Mouse (Mus musculus) inflammation-experienced regulatory T-cells, adult 16 weeks (primary cell): Measurements from ENCODE around the gene Olfr774. TPM values are rescaled to one million over a fixed set of nuclear protein-coding genes. Genes with fewer than 3 reads are reported as not detected.

ENCODE experiments used
- polyA plus RNA-seq: library from polyadenylated mRNA; unstranded; fragments of 100-300 nt; shearing (Covaris generic); gene quantifications from one replicate; pipeline ENCODE4 v1.2.1, GENCODE M21; 2017

Olfr774 gene
- not detected for polyA plus RNA-seq

GRCm38 (mm10) chr10:129235904-129236303 is at the start of gene Olfr774:
Gene Olfr774 (plus strand): TSS chr10:129236204.

GRCm38 (mm10) chr10:129187319-129187718 is 48.7 kb upstream of the Olfr774 start, which contains the start of gene Olfr773:
Gene Olfr773 (minus strand): TSS chr10:129187419.

GRCm38 (mm10) chr10:129248112-129248511 is 12.1 kb downstream of the Olfr774 start, which contains the start of gene Olfr775:
Gene Olfr775 (plus strand): TSS chr10:129248412.

GRCm38 (mm10) chr10:129258827-129259226 is 22.8 kb downstream of the Olfr774 start, which contains the start of gene Olfr776:
Gene Olfr776 (plus strand): TSS chr10:129259127.

GRCm38 (mm10) chr10:129271081-129271535 is 35.1 kb downstream of the Olfr774 start, which contains the start of gene Olfr777:
Gene Olfr777 (minus strand): TSS chr10:129271485.

Other genes with a start within 250 kb of the Olfr774 start
- gene Olfr9, start 246.8 kb upstream of the Olfr774 start, polyA plus RNA-seq, result not detected
- gene Olfr763, start 225.4 kb upstream of the Olfr774 start, polyA plus RNA-seq, result not detected
- not detected for gene Olfr764-ps1, start 196.3 kb upstream of the Olfr774 start, polyA plus RNA-seq
- not detected for gene Olfr765, start 186.2 kb upstream of the Olfr774 start, polyA plus RNA-seq
- gene Olfr766-ps1, start 167.2 kb upstream of the Olfr774 start, polyA plus RNA-seq, result not detected
- not detected for gene Olfr767, start 153.3 kb upstream of the Olfr774 start, polyA plus RNA-seq
- not detected for gene Olfr768, start 136.8 kb upstream of the Olfr774 start, polyA plus RNA-seq
- gene Olfr769, start 118.3 kb upstream of the Olfr774 start, polyA plus RNA-seq, result not detected
- gene Olfr770, start 97.2 kb upstream of the Olfr774 start, polyA plus RNA-seq, result not detected
- gene Olfr771, start 71.5 kb upstream of the Olfr774 start, polyA plus RNA-seq, result not detected
- not detected for gene Olfr772, start 58.3 kb upstream of the Olfr774 start, polyA plus RNA-seq
- not detected for gene Olfr773, start 48.8 kb upstream of the Olfr774 start, polyA plus RNA-seq
- gene Olfr775, start 12.2 kb downstream of the Olfr774 start, polyA plus RNA-seq, result not detected
- not detected for gene Olfr776, start 22.9 kb downstream of the Olfr774 start, polyA plus RNA-seq
- gene Olfr777, start 35.3 kb downstream of the Olfr774 start, polyA plus RNA-seq, result not detected
- gene Olfr780, start 81.9 kb downstream of the Olfr774 start, polyA plus RNA-seq, result not detected
- gene Olfr781, start 92.7 kb downstream of the Olfr774 start, polyA plus RNA-seq, result not detected
- gene Olfr782, start 112.6 kb downstream of the Olfr774 start, polyA plus RNA-seq, result not detected
- gene Olfr784, start 147.9 kb downstream of the Olfr774 start, polyA plus RNA-seq, result not detected
- gene Olfr785, start 169.2 kb downstream of the Olfr774 start, polyA plus RNA-seq, result not detected
- not detected for gene Olfr786, start 191.1 kb downstream of the Olfr774 start, polyA plus RNA-seq
- 0.07 TPM for gene Olfr787, start 225.7 kb downstream of the Olfr774 start, polyA plus RNA-seq
- not detected for gene Olfr788, start 234.8 kb downstream of the Olfr774 start, polyA plus RNA-seq
- not detected for gene Olfr789, start 248.5 kb downstream of the Olfr774 start, polyA plus RNA-seq